Mouse (Mus musculus) kidney, postnatal 25 days (tissue): ENCODE results near the gene Rtbdn.
"Not testable (repeated sequence)": the region's sequence is repeated elsewhere in the genome, so short reads cannot be mapped to it uniquely, and the experiment has no call there.

Experiments used
- DNase-seq, 2 experiments: peaks; one replicate each; pipeline ENCODE4 v3.0.0; 2021; ENCODE audit warnings: mixed read lengths in 2 of 2

Gene Rtbdn

GRCm38 (mm10) chr8:84946528-84947240 is at the start of gene Rtbdn:
TSS of gene Rtbdn (plus strand) at chr8:84946991.
- no peak for DNase-seq

- no peak for DNase-seq
These were observed 45.7 kb upstream of the Rtbdn start for GRCm38 (mm10) chr8:84901071-84901470.

- no peak for DNase-seq
These were observed 45.0 kb upstream of the Rtbdn start, which contains the start of gene Klf1 for GRCm38 (mm10) chr8:84901752-84902151. TSS of gene Klf1 (plus strand) at chr8:84901928.

- no peak for DNase-seq
These were observed 44.3 kb upstream of the Rtbdn start for GRCm38 (mm10) chr8:84902367-84902919.

- DNase-seq: peak; percentile 96 to 97
These were observed 43.7 kb upstream of the Rtbdn start for GRCm38 (mm10) chr8:84902920-84903661.

GRCm38 (mm10) chr8:84904351-84904750 is 42.4 kb upstream of the Rtbdn start:
- DNase-seq: no peak

DNA sequence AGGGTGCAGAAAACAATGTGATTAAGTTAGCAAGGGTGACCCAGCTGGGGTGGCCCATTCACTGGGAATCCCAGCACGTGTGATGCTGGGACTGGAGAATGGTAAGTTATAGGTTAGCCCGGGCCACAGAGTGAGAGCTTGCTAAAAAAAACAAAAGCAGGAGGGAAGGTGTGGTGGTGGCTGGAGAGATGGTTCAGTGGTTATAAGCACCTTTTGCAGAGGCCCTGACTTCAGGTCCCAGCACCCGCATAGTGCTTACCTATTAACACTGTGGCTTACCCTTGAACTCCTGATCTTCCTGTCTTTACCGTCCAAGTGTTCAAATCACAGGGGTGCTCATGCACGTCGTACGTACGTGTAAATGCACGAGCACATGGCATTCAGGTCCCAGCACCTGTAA is 39.8 kb upstream of the Rtbdn start:
- DNase-seq: no peak

GRCm38 (mm10) chr8:84907493-84907892 is 39.3 kb upstream of the Rtbdn start:
- no peak for DNase-seq

GRCm38 (mm10) chr8:84907979-84908378 is 38.8 kb upstream of the Rtbdn start:
- not testable (repeated sequence) for DNase-seq

DNA sequence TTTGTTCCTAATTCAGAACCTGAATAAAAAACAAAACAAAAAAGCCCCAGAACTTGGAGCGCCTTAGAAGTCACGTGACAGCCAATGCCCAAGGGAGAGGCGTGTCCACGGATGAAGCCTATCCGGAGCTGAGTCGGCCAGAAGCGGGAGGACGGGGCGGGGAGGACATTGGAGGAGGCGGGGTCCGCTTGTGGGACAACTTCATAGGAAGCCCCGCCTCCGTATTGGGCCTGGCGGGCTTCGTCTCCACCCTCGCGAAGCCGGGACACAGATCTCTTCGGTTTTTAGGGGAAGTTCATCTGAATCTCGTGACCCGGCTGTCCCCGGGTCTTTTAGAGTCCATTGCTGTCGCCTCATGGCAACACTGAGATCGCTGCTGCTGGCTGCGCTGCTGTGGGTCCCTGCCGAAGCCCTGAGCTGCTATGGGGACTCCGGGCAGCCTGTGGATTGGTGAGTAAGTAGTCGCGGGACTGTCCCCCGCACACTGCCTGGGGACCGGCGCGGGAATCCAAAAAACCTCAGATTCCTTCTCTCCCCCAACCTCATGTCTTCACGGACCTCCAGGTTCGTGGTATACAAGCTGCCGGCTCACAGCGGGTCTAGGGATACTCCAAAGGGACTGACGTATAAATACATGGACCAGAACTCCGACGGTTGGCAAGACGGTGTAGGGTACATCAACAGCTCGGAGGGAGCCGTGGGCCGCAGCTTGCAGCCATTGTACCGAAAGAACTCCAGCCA is 38.2 kb upstream of the Rtbdn start, which contains the start of gene Dnase2a:
TSS of gene Dnase2a (plus strand) at position 140 of the 741 bp plus-strand sequence.
- DNase-seq: peak; percentile 99

DNA sequence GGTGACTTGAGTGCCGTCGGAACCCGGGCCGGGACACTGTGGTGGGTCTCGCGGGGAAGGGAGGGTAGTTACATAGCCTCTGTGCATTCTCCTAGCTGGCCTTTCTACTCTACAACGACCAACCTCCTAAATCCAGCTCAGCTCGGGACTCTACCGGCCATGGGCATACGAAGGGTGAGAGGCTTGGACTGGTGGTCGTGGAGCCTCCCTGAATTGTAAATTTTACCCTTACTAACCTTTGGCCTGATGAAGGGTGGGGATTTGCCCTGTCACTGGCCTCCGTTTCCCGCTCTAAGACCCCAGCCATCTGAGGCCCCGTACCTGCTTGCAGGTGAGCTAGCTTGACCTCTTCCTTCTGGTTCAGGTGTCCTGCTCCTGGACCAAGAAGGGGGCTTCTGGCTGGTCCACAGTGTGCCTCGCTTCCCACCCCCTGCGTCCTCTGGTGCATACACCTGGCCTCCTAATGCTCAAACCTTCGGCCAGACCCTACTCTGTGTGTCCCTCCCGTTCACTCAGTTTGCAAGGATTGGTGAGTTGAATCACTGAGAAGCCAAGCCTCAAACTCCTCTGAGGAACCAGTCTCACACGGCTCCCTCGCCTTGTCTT is 37.5 kb upstream of the Rtbdn start:
- no peak for DNase-seq

GRCm38 (mm10) chr8:84909949-84910348 is 36.8 kb upstream of the Rtbdn start:
- DNase-seq: no peak

- DNase-seq: no peak
These were observed 36.2 kb upstream of the Rtbdn start for GRCm38 (mm10) chr8:84910551-84910950.

DNA sequence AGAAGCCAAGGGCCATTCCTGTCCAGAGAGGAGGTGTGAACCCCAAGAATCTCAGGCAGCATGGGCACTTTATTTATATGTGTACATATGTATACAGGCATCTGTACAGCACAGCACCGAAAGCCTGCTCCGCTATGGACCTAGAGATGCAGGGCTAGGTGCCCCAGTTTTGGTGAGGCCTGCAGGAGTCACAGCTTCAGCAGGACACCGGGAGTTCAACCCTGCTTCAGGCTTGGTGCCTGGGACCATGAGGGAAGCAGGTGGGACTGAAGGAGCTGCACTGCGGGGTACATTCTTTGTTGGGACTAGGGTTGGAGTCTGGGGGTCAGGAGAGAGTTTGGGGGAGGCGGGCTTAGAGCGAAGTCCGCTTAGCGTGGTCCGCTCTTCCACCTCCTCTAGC is 34.9 kb upstream of the Rtbdn start:
- no peak for DNase-seq

DNA sequence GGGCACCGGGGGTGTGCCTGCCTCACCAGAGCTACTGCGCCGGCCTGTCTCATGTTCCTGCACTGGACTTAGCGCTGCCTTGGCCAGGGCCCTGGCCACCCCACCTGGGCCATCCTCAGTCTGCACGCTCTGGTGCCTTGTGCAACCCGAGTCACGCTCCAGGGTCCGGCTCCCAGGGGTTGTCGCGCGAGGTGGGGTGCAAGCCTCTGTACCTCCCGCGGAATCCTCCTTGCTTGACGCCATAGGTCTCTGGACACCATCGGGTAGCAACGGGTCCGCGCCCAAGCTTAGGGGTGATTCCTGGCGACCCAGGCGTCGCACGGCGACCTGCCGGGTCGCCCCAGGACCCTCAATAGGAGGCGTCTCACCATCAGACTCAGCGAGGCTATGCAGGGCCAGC is 34.4 kb upstream of the Rtbdn start:
- no peak for DNase-seq

GRCm38 (mm10) chr8:84912895-84913501 is 33.8 kb upstream of the Rtbdn start:
- peak; percentile 83 to 91 for DNase-seq

- DNase-seq: no peak
These were observed 33.3 kb upstream of the Rtbdn start for GRCm38 (mm10) chr8:84913502-84913900.

GRCm38 (mm10) chr8:84913960-84914359 is 32.8 kb upstream of the Rtbdn start:
- DNase-seq: peak in 1 of 2 experiments; percentile 52

DNA sequence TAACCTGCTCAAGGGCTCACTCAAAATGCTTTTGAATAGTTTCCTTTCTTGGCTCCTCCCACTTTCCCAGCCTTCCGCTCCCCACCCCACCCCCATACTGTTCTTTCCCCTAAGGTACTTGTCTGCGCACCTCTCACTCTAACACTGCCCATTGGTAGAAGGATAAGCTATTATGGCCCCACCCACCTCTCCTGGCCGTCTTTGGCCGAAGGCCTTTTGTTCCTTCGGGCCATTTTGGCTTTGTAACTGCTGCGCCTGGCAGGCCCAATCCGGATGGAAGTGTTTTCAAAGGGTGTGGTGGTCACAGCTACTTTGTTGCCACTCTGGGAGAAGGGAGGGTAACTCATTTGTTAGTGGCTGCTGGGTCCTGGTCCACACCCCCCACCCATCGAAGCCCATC is 31.5 kb upstream of the Rtbdn start:
- no peak for DNase-seq

GRCm38 (mm10) chr8:84917781-84918180 is 29.0 kb upstream of the Rtbdn start:
- DNase-seq: no peak

DNA sequence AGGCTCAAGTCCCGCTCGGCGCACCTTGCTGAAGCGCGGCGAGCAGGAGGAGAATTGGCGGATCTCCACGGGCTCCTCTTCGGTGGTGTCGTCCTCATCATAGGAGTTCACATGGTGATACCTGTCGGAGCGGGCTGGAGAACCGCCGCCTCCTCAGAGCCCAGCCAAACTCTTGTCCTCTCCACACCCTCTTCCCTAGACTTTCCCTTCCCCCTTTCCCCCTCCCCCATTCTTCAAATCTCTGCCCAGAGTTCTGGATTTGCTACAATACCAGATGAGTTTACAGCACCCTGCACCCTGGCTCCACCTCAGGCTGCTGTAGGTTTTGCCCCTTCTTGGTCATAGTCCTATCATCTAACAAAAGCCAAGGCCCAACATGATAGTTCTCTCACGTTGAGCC is 28.1 kb upstream of the Rtbdn start:
- DNase-seq: no peak

- DNase-seq: no peak
These were observed 25.2 kb upstream of the Rtbdn start for GRCm38 (mm10) chr8:84921596-84921995.
